Mouse (Mus musculus): ENCODE data around the gene Nucb2. TPM values are rescaled to one million over a fixed set of nuclear protein-coding genes. Genes with fewer than 3 reads are reported as not detected.

The Nucb2 gene
- 13.3 and 13.7 TPM in 2 replicates for polyA plus RNA-seq (2016; fragmentation: Nextera tagmentation; extraction: Ambion mirVana)

DNA sequence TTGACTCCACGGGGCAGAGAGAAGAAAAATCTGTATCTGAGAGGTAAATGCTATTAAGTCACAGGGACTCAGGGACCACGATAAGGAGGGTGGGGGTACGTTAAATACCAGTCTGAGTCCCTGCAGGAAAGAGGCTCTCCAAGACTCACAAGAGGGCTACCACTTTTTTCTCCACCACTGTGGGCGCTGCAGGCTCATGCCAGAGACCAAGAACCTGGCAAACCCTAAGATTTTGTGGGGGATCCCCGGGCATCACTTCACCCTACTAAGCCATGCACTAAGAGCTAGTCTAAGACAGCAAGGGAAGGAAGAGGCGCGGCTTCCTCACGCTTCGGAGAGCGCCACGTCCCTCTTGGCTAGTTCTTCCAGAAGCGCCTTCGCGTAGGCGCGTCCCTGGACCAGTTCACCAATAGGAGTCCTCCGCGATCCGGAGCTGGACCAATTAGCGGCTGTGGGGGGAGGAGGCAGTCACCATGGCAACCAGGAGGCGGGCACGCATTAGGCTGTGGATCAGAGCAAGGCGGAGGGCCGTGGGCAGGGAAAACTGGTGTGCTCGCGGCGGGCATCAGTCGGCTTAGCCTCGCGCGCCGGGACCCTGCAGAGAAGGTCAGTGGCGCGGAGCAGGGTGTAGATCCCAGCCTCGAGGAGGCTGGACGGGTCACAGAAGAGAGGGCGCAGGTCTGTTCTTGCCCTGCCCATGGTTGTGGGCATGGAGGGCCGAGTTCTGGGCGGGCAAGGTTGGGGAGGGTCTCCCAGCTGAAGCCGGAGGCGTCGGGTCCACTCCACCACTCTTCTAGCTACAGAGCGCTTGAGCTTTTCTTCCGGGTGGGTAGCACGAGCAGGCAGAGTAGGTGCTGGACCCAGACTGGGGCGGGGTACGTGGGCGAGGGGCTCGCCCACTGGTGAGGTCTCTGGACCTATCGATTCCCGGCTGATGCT lies at the start of gene Nucb2:
TSS of gene Nucb2 (plus strand) at position 491 of the 939 bp plus-strand sequence.
- ATAC-seq (ENCODE audit: insufficient number of reproducible peaks, insufficient read depth, low FRiP score, low TSS enrichment) = peak; percentile 98

DNA sequence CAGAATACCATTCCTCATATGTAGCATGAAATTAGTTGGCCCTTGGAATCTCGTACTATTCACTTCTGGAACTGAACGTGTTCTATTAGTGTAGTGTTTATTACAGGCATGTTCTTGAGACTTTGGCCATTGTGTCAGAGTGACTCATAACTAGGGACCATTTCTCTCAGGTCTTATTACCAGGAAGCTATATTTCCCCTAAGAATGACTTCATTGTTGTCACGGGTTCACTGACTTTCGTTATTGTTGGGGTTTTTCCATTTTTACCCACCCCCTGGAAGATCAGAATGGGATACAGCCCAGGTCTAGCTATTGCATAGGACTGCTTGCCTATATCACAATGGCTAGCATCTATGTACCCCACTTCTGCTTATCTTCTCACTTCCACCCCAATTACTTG lies 47.2 kb upstream of the Nucb2 start:
- Histone ChIP-seq H3K4me3 (no peak overlapping the region), H3K9ac (no peak overlapping the region), H3K9me3 (no peaks in the 10 kb centered on the region), H3K36me3 (no peaks in the 10 kb centered on the region), H3K27ac (no peak overlapping the region), H3K4me1 (no peaks in the 10 kb centered on the region), H3K4me2 (replicated peaks) (no peak overlapping the region), H3K27me3 (no peaks in the 10 kb centered on the region)
- WGBS = 82% methylated on average over 4 of the region's 4 CpGs
- ATAC-seq (ENCODE audit: insufficient number of reproducible peaks, insufficient read depth, low FRiP score, low TSS enrichment) = no peak

More for the DNA sequence above, at the start of gene Nucb2:
- Histone ChIP-seq H3K4me2 (replicated peaks) (peak within 1 kb of the TSS; percentile 87), H3K36me3 (no peaks in the 10 kb centered on the region), H3K27me3 (no peaks in the 10 kb centered on the region), H3K9ac (peak within 1 kb of the TSS; percentile 72), H3K4me3 (peak within 1 kb of the TSS; percentile 74), H3K9me3 (no peaks in the 10 kb centered on the region), H3K27ac (0 out of 2 replicates have a peak within 1 kb of the TSS, but pooled peaks have one; percentile 46), H3K4me1 (0 out of 2 replicates have a peak, but pooled peaks cover 7% of the 10 kb centered on the region)
- WGBS = under 1% methylated on average over 51 of the region's 51 CpGs

DNA sequence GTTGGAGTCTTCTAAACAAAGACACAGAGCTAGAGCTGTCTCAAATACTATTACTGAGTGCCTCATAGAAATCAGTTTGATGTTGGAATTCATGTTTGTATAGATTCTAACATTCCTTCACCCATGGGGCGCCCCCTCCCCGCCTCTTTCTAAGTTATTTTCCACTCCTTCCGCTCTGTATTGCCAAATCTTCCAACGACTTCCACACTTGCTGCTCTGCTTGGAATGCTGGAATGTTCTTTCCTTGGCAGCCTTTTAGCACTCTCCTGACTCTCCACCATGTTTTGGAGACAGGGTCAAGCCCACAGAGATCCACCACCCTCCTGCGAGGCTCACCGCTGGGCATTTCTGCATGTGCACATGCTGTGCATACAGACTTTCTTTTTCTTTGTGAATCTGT lies 46.8 kb upstream of the Nucb2 start:
- Histone ChIP-seq H3K4me3 (no peak overlapping the region), H3K9ac (no peak overlapping the region), H3K4me1 (0 out of 2 replicates have a peak, but pooled peaks cover 3% of the 10 kb centered on the region), H3K27me3 (no peaks in the 10 kb centered on the region), H3K36me3 (no peaks in the 10 kb centered on the region), H3K4me2 (replicated peaks) (no peak overlapping the region), H3K9me3 (no peaks in the 10 kb centered on the region), H3K27ac (no peak overlapping the region)
- no peak for ATAC-seq (ENCODE audit: insufficient number of reproducible peaks, insufficient read depth, low FRiP score, low TSS enrichment)
- 83% methylated on average over 6 of the region's 6 CpGs for WGBS

DNA sequence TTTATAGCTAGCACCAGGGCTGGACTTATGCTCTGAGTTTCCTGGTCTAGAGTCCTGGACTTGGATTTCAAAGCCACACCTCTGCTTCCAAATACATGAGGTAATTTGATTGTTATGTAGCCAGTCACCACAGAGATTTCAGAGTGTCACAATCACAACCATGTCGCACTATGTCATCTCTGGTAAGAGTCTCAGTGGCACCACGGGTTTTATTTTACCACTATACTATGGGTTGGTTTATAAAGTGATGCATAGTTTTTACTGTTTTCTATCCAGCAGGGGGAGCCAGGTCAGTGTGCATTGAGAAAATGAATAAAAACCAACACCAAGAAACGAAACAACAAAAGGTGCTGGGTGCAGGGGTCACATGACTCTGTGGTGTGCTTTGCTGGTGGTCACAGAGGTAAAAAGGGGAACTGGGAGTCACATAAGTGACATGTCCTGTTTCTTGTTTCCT lies 45.2 kb upstream of the Nucb2 start:
- Histone ChIP-seq H3K9ac (no peak overlapping the region), H3K4me1 (0 out of 2 replicates have a peak, but pooled peaks cover 4% of the 10 kb centered on the region), H3K36me3 (no peaks in the 10 kb centered on the region), H3K4me3 (no peak overlapping the region), H3K27me3 (no peaks in the 10 kb centered on the region), H3K27ac (no peak overlapping the region), H3K4me2 (replicated peaks) (no peak overlapping the region), H3K9me3 (no peaks in the 10 kb centered on the region)
- no peak for ATAC-seq (ENCODE audit: insufficient number of reproducible peaks, insufficient read depth, low FRiP score, low TSS enrichment)
- WGBS = 42% methylated on average over 3 of the region's 3 CpGs

DNA sequence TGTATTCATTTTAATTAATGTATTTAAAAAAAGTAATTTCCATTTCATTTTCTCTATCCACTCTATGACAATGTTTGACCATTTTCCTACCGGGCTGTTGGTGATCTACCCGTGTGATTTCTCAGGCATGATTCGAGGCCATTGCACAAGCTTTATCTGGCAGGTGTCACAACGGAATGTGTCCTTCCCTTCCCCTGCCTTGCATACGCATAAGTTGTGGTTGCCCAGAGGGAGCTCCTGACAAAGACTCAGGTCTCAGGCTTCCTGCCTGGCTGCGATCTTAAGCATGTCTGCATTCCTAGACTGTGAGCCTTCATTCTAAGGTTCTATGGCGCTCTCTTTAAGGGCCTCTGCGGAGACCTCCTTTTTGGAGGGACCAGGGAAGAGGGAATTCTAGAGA lies 42.1 kb upstream of the Nucb2 start:
- ATAC-seq (ENCODE audit: insufficient number of reproducible peaks, insufficient read depth, low FRiP score, low TSS enrichment) = no peak
- 52% methylated on average over 8 of the region's 8 CpGs for WGBS
- Histone ChIP-seq H3K4me1 (0 out of 2 replicates have a peak, but pooled peaks cover 4% of the 10 kb centered on the region), H3K9me3 (no peaks in the 10 kb centered on the region), H3K4me3 (no peak overlapping the region), H3K4me2 (replicated peaks) (no peak overlapping the region), H3K9ac (no peak overlapping the region), H3K27me3 (no peaks in the 10 kb centered on the region), H3K36me3 (no peaks in the 10 kb centered on the region), H3K27ac (no peak overlapping the region)

DNA sequence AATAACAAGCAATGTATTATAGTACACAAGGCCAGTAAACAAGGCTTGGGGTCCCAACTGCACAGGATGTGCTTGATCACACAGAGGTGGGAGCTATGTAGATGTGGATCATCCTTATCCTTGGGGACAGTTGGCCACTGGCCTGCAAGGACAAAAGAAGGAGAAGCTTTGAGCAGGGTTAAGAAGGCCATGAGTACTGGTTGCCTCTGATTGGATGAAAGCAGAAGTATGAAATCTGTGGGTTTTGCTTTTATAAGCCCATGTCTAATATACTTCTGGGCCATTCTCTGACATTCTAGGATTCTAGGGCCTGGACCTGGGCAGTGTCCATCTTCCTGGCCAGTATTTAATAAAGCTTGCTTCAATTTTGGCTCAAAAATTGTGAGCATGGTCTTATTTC lies 28.3 kb upstream of the Nucb2 start:
- H3K27me3 ChIP-seq = no peaks in the 10 kb centered on the region
- no peak overlapping the region for H3K4me3 ChIP-seq
- no peak for ATAC-seq (ENCODE audit: insufficient number of reproducible peaks, insufficient read depth, low FRiP score, low TSS enrichment)

DNA sequence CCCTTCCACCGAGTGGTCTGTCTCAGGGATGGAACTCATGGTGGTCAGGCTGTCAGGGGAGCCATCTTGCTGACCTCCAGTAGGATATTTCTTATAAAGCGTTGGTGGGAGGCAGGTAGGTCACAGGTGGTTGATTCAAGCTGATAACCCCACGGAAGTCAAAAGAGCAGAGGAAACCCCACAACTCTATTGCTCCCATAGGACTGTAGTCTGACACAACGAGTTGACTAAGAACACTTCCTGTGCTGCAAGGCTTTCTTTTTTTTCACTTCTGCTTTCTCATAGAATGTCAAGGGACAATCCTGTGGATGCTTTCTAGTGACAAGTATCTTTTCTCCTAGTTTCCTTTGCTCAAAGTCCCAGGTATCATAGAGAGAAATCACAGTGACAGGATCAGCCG lies 27.9 kb upstream of the Nucb2 start:
- H3K27me3 ChIP-seq = no peaks in the 10 kb centered on the region
- no peaks in the 10 kb centered on the region for H3K36me3 ChIP-seq
- H3K9ac ChIP-seq = no peak overlapping the region
- ATAC-seq (ENCODE audit: insufficient number of reproducible peaks, insufficient read depth, low FRiP score, low TSS enrichment) = no peak
- 74% methylated on average over 5 of the region's 5 CpGs for WGBS
- H3K9me3 ChIP-seq = no peaks in the 10 kb centered on the region
- no peaks in the 10 kb centered on the region for H3K4me1 ChIP-seq
- H3K4me2 ChIP-seq (replicated peaks) = no peak overlapping the region
- H3K27ac ChIP-seq = no peak overlapping the region
- H3K4me3 ChIP-seq = no peak overlapping the region

More for the DNA sequence above, 28.3 kb upstream of the Nucb2 start:
- no peak overlapping the region for H3K4me2 ChIP-seq (replicated peaks)
- no peaks in the 10 kb centered on the region for H3K9me3 ChIP-seq
- no peaks in the 10 kb centered on the region for H3K4me1 ChIP-seq
- H3K9ac ChIP-seq = no peak overlapping the region
- H3K27ac ChIP-seq = no peak overlapping the region
- no peaks in the 10 kb centered on the region for H3K36me3 ChIP-seq

DNA sequence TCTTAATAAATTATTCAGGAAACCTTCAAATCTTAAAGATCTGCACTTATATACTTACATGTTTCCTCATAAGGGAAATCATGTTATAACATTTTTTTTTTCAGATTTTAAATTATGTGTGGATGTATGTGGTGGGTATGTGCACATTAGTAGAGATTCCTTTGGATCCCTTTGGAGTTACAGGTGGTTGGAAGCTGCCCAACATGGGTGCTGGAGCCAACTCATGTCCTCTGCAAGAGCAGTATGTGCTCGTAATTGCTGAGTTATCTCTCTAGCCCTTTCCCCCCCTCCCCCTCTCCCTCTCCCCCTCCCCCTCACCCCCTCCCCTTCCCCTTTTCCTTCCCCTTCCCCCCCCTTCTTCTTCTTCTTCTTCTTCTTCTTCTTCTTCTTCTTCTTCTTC lies 21.1 kb upstream of the Nucb2 start:
- Histone ChIP-seq H3K4me2 (replicated peaks) (no peak overlapping the region), H3K27ac (no peak overlapping the region), H3K4me1 (no peaks in the 10 kb centered on the region), H3K9me3 (no peaks in the 10 kb centered on the region), H3K9ac (no peak overlapping the region), H3K27me3 (no peaks in the 10 kb centered on the region), H3K4me3 (no peak overlapping the region), H3K36me3 (no peaks in the 10 kb centered on the region)
- ATAC-seq (ENCODE audit: insufficient number of reproducible peaks, insufficient read depth, low FRiP score, low TSS enrichment) = no peak
- 20% methylated on average over 1 of the region's 1 CpGs for WGBS

DNA sequence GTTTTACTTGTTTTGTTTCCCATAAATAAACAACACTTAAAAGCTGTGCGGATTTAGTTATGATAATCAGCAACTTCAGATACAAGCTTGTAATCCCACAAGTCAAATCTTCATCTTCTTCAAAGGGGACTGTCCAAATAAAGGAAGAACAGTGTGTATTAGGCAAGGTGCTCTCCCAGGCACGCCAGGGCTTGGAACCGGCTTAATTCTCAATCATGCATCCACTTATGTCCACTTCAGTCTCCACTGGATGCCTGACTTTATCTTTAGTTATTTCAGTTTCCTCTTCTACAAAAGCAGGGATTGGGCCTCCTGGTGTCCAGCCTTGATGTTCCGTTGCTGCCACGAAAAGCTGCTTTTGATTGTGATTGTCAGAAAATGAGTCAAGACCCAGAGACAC lies 20.4 kb upstream of the Nucb2 start:
- H3K36me3 ChIP-seq = no peaks in the 10 kb centered on the region
- no peaks in the 10 kb centered on the region for H3K9me3 ChIP-seq
- ATAC-seq (ENCODE audit: insufficient number of reproducible peaks, insufficient read depth, low FRiP score, low TSS enrichment) = no peak
- H3K4me3 ChIP-seq = no peak overlapping the region
- WGBS = 77% methylated on average over 5 of the region's 5 CpGs
- no peak overlapping the region for H3K27ac ChIP-seq
- H3K4me1 ChIP-seq = no peaks in the 10 kb centered on the region
- H3K27me3 ChIP-seq = no peaks in the 10 kb centered on the region
- no peak overlapping the region for H3K4me2 ChIP-seq (replicated peaks)
- no peak overlapping the region for H3K9ac ChIP-seq

DNA sequence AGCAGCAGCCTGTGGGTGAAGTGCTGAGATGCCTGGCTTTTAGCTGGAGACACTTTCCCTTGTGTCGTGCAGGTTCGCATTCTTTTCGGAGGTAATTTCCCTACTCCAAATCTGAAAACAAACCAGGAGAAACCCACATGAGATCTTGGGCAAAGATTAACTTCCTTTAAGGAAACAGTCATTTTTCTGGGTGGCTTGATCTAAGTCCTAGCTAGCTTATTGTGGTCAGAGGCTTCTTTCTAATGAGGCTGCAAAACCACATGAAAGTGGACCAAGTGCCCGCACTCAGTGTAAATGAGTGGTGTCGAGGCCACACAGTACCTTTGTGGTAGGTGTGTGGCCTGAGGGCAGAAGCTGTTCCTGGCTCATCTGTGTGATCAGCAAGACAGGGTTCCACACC lies 20.0 kb upstream of the Nucb2 start:
- no peaks in the 10 kb centered on the region for H3K27me3 ChIP-seq
- H3K27ac ChIP-seq = no peak overlapping the region
- no peak overlapping the region for H3K4me3 ChIP-seq
- H3K9ac ChIP-seq = no peak overlapping the region
- H3K36me3 ChIP-seq = no peaks in the 10 kb centered on the region
- 80% methylated on average over 5 of the region's 5 CpGs for WGBS
- H3K4me1 ChIP-seq = no peaks in the 10 kb centered on the region
- ATAC-seq (ENCODE audit: insufficient number of reproducible peaks, insufficient read depth, low FRiP score, low TSS enrichment) = no peak
- no peaks in the 10 kb centered on the region for H3K9me3 ChIP-seq
- no peak overlapping the region for H3K4me2 ChIP-seq (replicated peaks)

DNA sequence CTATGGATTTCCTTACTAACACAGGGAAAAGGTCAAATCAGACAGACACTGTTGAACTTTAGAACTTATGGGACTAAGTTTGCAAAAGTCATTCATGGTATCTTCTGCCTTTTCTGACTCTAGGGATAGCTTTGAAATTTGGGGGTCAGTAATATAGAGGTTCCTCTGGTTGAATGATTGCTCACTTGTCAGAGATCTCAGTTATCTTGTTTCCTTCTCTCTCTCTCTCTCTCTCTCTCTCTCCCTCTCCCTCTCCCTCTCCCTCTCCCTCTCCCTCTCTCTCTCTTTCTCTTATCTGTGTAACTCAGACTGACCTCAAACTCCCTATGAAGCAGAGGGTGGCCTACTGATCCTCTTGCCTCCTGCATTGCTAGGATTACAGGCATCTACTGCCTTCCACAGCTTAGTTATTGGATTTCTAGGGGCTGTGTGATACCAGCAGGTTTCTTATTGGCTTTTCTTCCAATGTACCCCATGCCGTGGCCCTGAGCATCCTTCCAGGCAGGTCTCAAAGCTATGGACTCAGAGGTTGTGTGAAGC lies 19.0 kb upstream of the Nucb2 start:
- WGBS = 83% methylated on average over 1 of the region's 1 CpGs
- ATAC-seq (ENCODE audit: insufficient number of reproducible peaks, insufficient read depth, low FRiP score, low TSS enrichment) = no peak
- H3K4me2 ChIP-seq (replicated peaks) = no peak overlapping the region
- H3K4me1 ChIP-seq = no peaks in the 10 kb centered on the region
- H3K4me3 ChIP-seq = no peak overlapping the region
- no peaks in the 10 kb centered on the region for H3K9me3 ChIP-seq
- H3K27ac ChIP-seq = no peak overlapping the region
- no peak overlapping the region for H3K9ac ChIP-seq
- no peaks in the 10 kb centered on the region for H3K27me3 ChIP-seq
- no peaks in the 10 kb centered on the region for H3K36me3 ChIP-seq

DNA sequence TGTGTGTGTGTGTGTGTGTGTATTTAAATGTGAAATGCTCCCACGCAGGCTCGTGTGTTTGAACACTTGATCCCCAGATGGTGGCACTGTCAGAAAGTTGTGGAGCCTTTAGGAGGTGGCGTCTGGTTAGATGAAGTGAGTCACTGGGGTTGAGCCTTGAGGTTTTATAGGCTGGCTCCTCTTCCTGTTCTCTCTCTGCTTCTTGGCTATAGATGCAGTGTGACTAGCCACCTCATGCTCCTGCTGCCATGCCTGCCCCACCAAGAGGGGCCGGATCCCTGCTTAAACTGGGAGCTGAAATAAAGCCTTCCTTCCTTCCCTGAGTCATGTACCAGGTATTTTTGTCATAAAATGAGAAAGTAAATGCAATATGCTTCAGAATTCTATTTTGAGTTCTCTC lies 13.1 kb upstream of the Nucb2 start:
- H3K36me3 ChIP-seq = no peaks in the 10 kb centered on the region
- H3K9ac ChIP-seq = no peak overlapping the region
- ATAC-seq (ENCODE audit: insufficient number of reproducible peaks, insufficient read depth, low FRiP score, low TSS enrichment) = no peak
- no peaks in the 10 kb centered on the region for H3K9me3 ChIP-seq
- H3K27ac ChIP-seq = no peak overlapping the region
- H3K4me2 ChIP-seq (replicated peaks) = no peak overlapping the region
- H3K4me1 ChIP-seq = no peaks in the 10 kb centered on the region
- WGBS = 45% methylated on average over 3 of the region's 4 CpGs
- no peaks in the 10 kb centered on the region for H3K27me3 ChIP-seq
- H3K4me3 ChIP-seq = no peak overlapping the region

Data from embryonic facial prominence, embryonic 12.5 days (tissue).